35 mouse cellular contexts compared by ENCODE assay signal in genomic region chr8:5105186-5105585, GRCm38 (mm10). TPM values are rescaled to one million over a fixed set of nuclear protein-coding genes. Genes with fewer than 3 reads are reported as not detected.
A peak's percentile ranks its signal among the peaks of the same experiment; 100 is the strongest.
DNase-seq lines count a peak whose midpoint lies in the region; ATAC-seq and TF ChIP-seq lines count a peak whose summit lies in the region.
"Had no signal": no experiment of that assay in that cellular context is flagged by ENCODE, and none has a peak within 500 bp of the region (broad histone marks: within the 10 kb centered on the region; RNA-seq: fewer than 3 reads in every experiment).

Gene Slc10a2 (minus strand): TSS chr8:5105351.

- no peaks in the 10 kb centered on the region for H3K36me3 ChIP-seq in kidney, postnatal 0 days (ENCODE audit: insufficient read depth, low read length)
- no peaks in the 10 kb centered on the region for H3K36me3 ChIP-seq in intestine, embryonic 16.5 days (ENCODE audit: control insufficient read depth, insufficient read depth, low read length)
- H3K36me3 ChIP-seq: embryonic facial prominence, embryonic 10.5 days; embryonic facial prominence, embryonic 13.5 days; forebrain, embryonic 10.5 days; hindbrain, embryonic 12.5 days; hindbrain, embryonic 15.5 days had no signal

- H3K4me3 ChIP-seq in kidney, postnatal 0 days (replicated peaks; ENCODE audit: low read depth, low read length) = no peak within 1 kb of the TSS
- H3K4me3 ChIP-seq in intestine, embryonic 16.5 days (ENCODE audit: low read length) = no peak within 1 kb of the TSS
- H3K4me3 ChIP-seq: embryonic facial prominence, embryonic 10.5 days; embryonic facial prominence, embryonic 13.5 days; erythroblast, embryonic 14.5 days; forebrain, embryonic 10.5 days; forebrain, embryonic 13.5 days; hindbrain, embryonic 12.5 days; hindbrain, embryonic 15.5 days had no signal

- H3K4me1 ChIP-seq in kidney, postnatal 0 days (replicated peaks; ENCODE audit: insufficient read depth, low read length) = no peaks in the 10 kb centered on the region
- no peaks in the 10 kb centered on the region for H3K4me1 ChIP-seq in intestine, embryonic 16.5 days (ENCODE audit: control insufficient read depth, insufficient read depth, low read length)
- H3K4me1 ChIP-seq: embryonic facial prominence, embryonic 10.5 days; embryonic facial prominence, embryonic 13.5 days; forebrain, embryonic 10.5 days; forebrain, embryonic 13.5 days; hindbrain, embryonic 12.5 days; hindbrain, embryonic 15.5 days had no signal

- H3K4me2 ChIP-seq in kidney, postnatal 0 days (ENCODE audit: low read length) = no peak within 1 kb of the TSS
- 0 out of 2 replicates have a peak within 1 kb of the TSS, but pooled peaks have one; percentile 12 for H3K4me2 ChIP-seq in intestine, embryonic 16.5 days (ENCODE audit: low read depth, low read length)
- H3K4me2 ChIP-seq: embryonic facial prominence, embryonic 13.5 days; forebrain, embryonic 13.5 days; heart, embryonic 11.5 days; hindbrain, embryonic 12.5 days; hindbrain, embryonic 15.5 days had no signal

- no peak within 1 kb of the TSS for H3K27ac ChIP-seq in kidney, postnatal 0 days
- no peak within 1 kb of the TSS for H3K27ac ChIP-seq in intestine, embryonic 16.5 days (ENCODE audit: low read length)
- H3K27ac ChIP-seq: embryonic facial prominence, embryonic 10.5 days; embryonic facial prominence, embryonic 13.5 days; forebrain, embryonic 10.5 days; forebrain, embryonic 13.5 days; hindbrain, embryonic 12.5 days; hindbrain, embryonic 15.5 days had no signal

- 39% methylated on average over 5 of the region's 5 CpGs for WGBS in kidney, postnatal 0 days
- 40% methylated on average over 5 of the region's 5 CpGs for WGBS in intestine, embryonic 16.5 days
- 15% methylated on average over 5 of the region's 5 CpGs for WGBS in large intestine, adult 2 months

- no peak for ATAC-seq in kidney, postnatal 0 days (replicated peaks; ENCODE audit: low FRiP score, low read depth)
- ATAC-seq in intestine, embryonic 16.5 days = 0 out of 2 replicates have a peak, but pooled peaks have one; percentile 37
- ATAC-seq in erythroid progenitor cell, adult 5-6 weeks (replicated peaks; ENCODE audit: low FRiP score, poor library complexity, severe bottlenecking) = no peak
- ATAC-seq: CD4-positive, CD25-positive, alpha-beta regulatory T cell, adult 4 months; forebrain, embryonic 13.5 days; forebrain, embryonic 16.5 days had no signal

- no peak within 1 kb of the TSS for H3K9ac ChIP-seq in kidney, postnatal 0 days (ENCODE audit: low read depth, low read length)
- no peak within 1 kb of the TSS for H3K9ac ChIP-seq in intestine, embryonic 16.5 days (ENCODE audit: low read depth, low read length)
- H3K9ac ChIP-seq: embryonic facial prominence, embryonic 13.5 days; forebrain, embryonic 13.5 days; hindbrain, embryonic 12.5 days; hindbrain, embryonic 15.5 days had no signal

- H3K9me3 ChIP-seq in kidney, postnatal 0 days (replicated peaks; ENCODE audit: low read length) = no peaks in the 10 kb centered on the region
- H3K9me3 ChIP-seq in intestine, embryonic 16.5 days (ENCODE audit: control insufficient read depth, low read length) = no peaks in the 10 kb centered on the region
- H3K9me3 ChIP-seq: embryonic facial prominence, embryonic 10.5 days; embryonic facial prominence, embryonic 13.5 days; forebrain, embryonic 10.5 days; forebrain, embryonic 13.5 days; hindbrain, embryonic 12.5 days; hindbrain, embryonic 15.5 days had no signal

- peak; percentile 1 for DNase-seq in kidney, postnatal 0 days (ENCODE audit: low spot score)
- no peak for DNase-seq in kidney, postnatal 25 days
- no peak for DNase-seq in large intestine, adult 2 months (ENCODE audit: low read depth, low spot score)
- no peak for DNase-seq in retina, postnatal 1 day
- DNase-seq: adrenal gland, adult 2 months; adrenal gland, postnatal 14 days; cerebellum, adult 11 months; cerebellum, adult 2 months; cerebellum, postnatal 36 days; embryo, embryonic 11 days; gastrocnemius, postnatal 10 days; gastrocnemius, postnatal 36 days; heart, adult 11 months had no signal

- no peaks in the 10 kb centered on the region for H3K27me3 ChIP-seq in kidney, postnatal 0 days (ENCODE audit: insufficient read depth, low read length)
- H3K27me3 ChIP-seq in intestine, embryonic 16.5 days (replicated peaks; ENCODE audit: control insufficient read depth, insufficient read depth, low read length) = no peaks in the 10 kb centered on the region
- H3K27me3 ChIP-seq: embryonic facial prominence, embryonic 13.5 days; forebrain, embryonic 13.5 days; hindbrain, embryonic 12.5 days; hindbrain, embryonic 15.5 days had no signal

- TF ChIP-seq CTCF in kidney, postnatal 0 days (IDR thresholded peaks at IDR 0.05; ENCODE audit: low read depth) = no peak

RNA-seq across cellular contexts. Expression of gene Slc10a2, which starts in this region (rescaled TPM):
- 1.8 and 2.8 TPM in 2 replicates for polyA plus RNA-seq in kidney, postnatal 0 days (2015; fragmentation: Nextera tagmentation; extraction: Ambion mirVana)
- 0.80 and 0.81 TPM in 2 replicates for polyA plus RNA-seq in intestine, embryonic 16.5 days (2015; fragmentation: Nextera tagmentation; extraction: Ambion mirVana)
- 4.1 and 71.5 TPM in 2 replicates for polyA plus RNA-seq in large intestine, adult 2 months (2012; rRNA removed)
- not detected in 2 replicates for total RNA-seq in erythroid progenitor cell, adult 5-6 weeks (2015; ENCODE audit: low replicate concordance)
- total RNA-seq in erythroid progenitor cell, adult 5-6 weeks (2017; ENCODE audit: low replicate concordance) = not detected in 2 replicates
- total RNA-seq: adrenal gland, postnatal 14 days; adrenal gland, postnatal 4 days; gastrocnemius, adult 18-20 months; gastrocnemius, postnatal 10 days; gastrocnemius, postnatal 36 days; heart, adult 8-10 months; heart, postnatal 25 days; hematopoietic stem cell, adult 5-6 weeks; MEL had no signal
- polyA plus RNA-seq: adrenal gland, adult 2 months; C2C12; CD4-positive, CD25-positive, alpha-beta regulatory T cell, adult 4 months; cerebellum, adult 2 months; cortical plate, adult 2 months; embryonic facial prominence, embryonic 10.5 days; embryonic facial prominence, embryonic 13.5 days; erythroblast, embryonic 14.5 days; forebrain, embryonic 10.5 days; forebrain, embryonic 13.5 days; forebrain, embryonic 16.5 days; heart, embryonic 11.5 days; heart, embryonic 14.5 days; heart, postnatal 0 days; hindbrain, embryonic 12.5 days; hindbrain, embryonic 15.5 days had no signal

Comparison
In these comparisons a context has a peak if more than half of its experiments do, and no peak if none do; other contexts are left out.
1. Peak in ATAC-seq and H3K4me2 ChIP-seq in intestine, embryonic 16.5 days; RNA of the gene not detected or under 1 TPM.